Comparison of ENCODE assay signal across 8 mouse cellular contexts in the genomic region with DNA sequence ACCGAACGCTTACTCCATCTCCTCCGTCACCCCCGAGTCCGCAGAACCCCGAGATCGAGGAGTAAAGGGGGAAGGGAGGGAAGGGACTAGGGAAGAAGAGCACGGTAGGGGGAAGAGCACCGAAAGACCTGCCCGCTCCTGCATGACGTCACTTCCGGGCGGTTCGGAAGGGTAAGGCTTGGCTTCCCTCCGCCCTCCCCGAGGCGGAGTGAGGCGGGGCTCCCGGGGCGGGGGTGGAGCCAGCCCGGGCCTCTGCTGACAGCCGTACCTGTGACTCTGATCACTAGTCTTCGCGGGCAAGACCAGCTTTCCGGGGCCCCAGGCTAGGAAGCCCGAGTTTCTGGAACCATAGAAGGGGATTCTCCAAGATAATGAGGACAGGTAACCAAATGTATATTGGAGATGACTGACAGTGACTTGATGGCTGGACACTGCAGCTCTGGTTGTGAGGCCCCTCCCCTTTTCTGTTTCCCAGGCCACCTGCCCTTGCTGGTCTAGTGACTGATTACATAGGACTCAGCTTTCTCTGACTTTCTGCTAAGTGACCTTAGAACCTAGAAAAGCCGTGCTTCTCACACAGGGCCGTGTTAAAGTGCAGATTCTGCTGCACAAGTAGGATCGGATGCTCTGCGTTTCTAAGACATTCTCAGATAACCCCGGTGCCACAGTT. TPM values are rescaled to one million over a fixed set of nuclear protein-coding genes. Genes with fewer than 3 reads are reported as not detected.
A peak's percentile ranks its signal among the peaks of the same experiment; 100 is the strongest.
DNase-seq lines count a peak whose midpoint lies in the region; ATAC-seq and TF ChIP-seq lines count a peak whose summit lies in the region.

A gene (minus strand): TSS at position 147 of the 670 bp plus-strand sequence.

- 4% methylated on average over 31 of the region's 31 CpGs for WGBS in cerebellum, adult 2 months
- WGBS in lung, embryonic 16.5 days: 2% methylated on average over 29 of the region's 31 CpGs

- H3K79me2 ChIP-seq in MEL (ENCODE audit: control insufficient read depth, insufficient read depth, low read length, poor library complexity): peaks cover 35% of the 10 kb centered on the region

- TF ChIP-seq CTCF in MEL (IDR thresholded peaks at IDR 0.05 in 2 of 3, conservative IDR thresholded peaks at IDR 0.05 in 1 of 3; ENCODE audit: control insufficient read depth in 1 of 3, insufficient read depth in 1 of 3, low read depth in 2 of 3, low read length in 3 of 3, poor library complexity in 1 of 3, severe bottlenecking in 1 of 3): no peak
- no peak for TF ChIP-seq CTCF in cerebellum, adult 2 months (IDR thresholded peaks at IDR 0.05; ENCODE audit: borderline replicate concordance, insufficient read depth, low read depth, low read length)

- H3K36me3 ChIP-seq in MEL (ENCODE audit: control insufficient read depth in 1 of 2, insufficient read depth in 2 of 2, low read length in 2 of 2): peaks cover 0 to 30% of the 10 kb centered on the region in 2 experiments; a peak in 2 of 4 replicates
- no peaks in the 10 kb centered on the region for H3K36me3 ChIP-seq in lung, embryonic 16.5 days (ENCODE audit: control insufficient read depth, insufficient read depth, low read length)

- TF ChIP-seq RAD21 in MEL (IDR thresholded peaks at IDR 0.05; ENCODE audit: low read depth, low read length): no peak

- peak within 1 kb of the TSS; percentile 86 to 95 for H3K4me3 ChIP-seq in MEL (ENCODE audit: control insufficient read depth in 1 of 2, insufficient read depth in 1 of 2, low read depth in 2 of 2, low read length in 2 of 2)
- peak within 1 kb of the TSS; percentile 97 for H3K4me3 ChIP-seq in cerebellum, adult 2 months (replicated peaks; ENCODE audit: insufficient read depth, low read depth, low read length)
- peak within 1 kb of the TSS; percentile 72 for H3K4me3 ChIP-seq in lung, embryonic 16.5 days (ENCODE audit: low read length)

- no peak for TF ChIP-seq EP300 in MEL (IDR thresholded peaks at IDR 0.05; ENCODE audit: low read depth in 1 of 2, low read length in 2 of 2)

- H3K4me1 ChIP-seq in MEL (ENCODE audit: control insufficient read depth in 1 of 2, insufficient read depth in 2 of 2, low read length in 2 of 2): peaks cover 24 to 35% of the 10 kb centered on the region in 2 experiments
- H3K4me1 ChIP-seq in cerebellum, adult 2 months (ENCODE audit: control insufficient read depth, insufficient read depth, low read length): peaks cover 7% of the 10 kb centered on the region
- H3K4me1 ChIP-seq in lung, embryonic 16.5 days (replicated peaks; ENCODE audit: control insufficient read depth, insufficient read depth, low read length): peaks cover 3% of the 10 kb centered on the region

- H3K27ac ChIP-seq in MEL (ENCODE audit: control insufficient read depth, low read depth, low read length): peak within 1 kb of the TSS; percentile 40
- peak within 1 kb of the TSS; percentile 92 for H3K27ac ChIP-seq in cerebellum, adult 2 months (ENCODE audit: insufficient read depth, low read length)
- peak within 1 kb of the TSS; percentile 57; the same call in 1 of the 2 replicates for H3K27ac ChIP-seq in lung, embryonic 16.5 days (ENCODE audit: low read length)

- no peaks in the 10 kb centered on the region for H3K27me3 ChIP-seq in MEL (ENCODE audit: control insufficient read depth in 1 of 2, insufficient read depth in 2 of 2, low read length in 2 of 2)
- no peaks in the 10 kb centered on the region for H3K27me3 ChIP-seq in cerebellum, adult 2 months (ENCODE audit: control insufficient read depth, insufficient read depth, low read length)
- H3K27me3 ChIP-seq in lung, embryonic 16.5 days (ENCODE audit: control insufficient read depth, insufficient read depth, low read depth, low read length): no peaks in the 10 kb centered on the region

- DNase-seq in MEL (ENCODE audit: low read depth, low spot score): peak; percentile 93
- peak; percentile 96 to 97 for DNase-seq in cerebellum, adult 2 months
- peak; percentile 88 for DNase-seq in forelimb bud, embryonic 11.5 days (ENCODE audit: low read depth, low spot score)
- DNase-seq in layer of hippocampus, adult 9-10 months (ENCODE audit: low spot score): peak; percentile 75
- DNase-seq in ovary, postnatal 10 days (ENCODE audit: low spot score): peak; percentile 78
- DNase-seq in thymus, postnatal 10 days (ENCODE audit: low spot score in 2 of 2): peak; percentile 92 to 97

- peak within 1 kb of the TSS; percentile 88 for H3K9ac ChIP-seq in MEL (ENCODE audit: control insufficient read depth, low read depth, low read length, poor library complexity, severe bottlenecking)
- peak within 1 kb of the TSS; percentile 87 for H3K9ac ChIP-seq in lung, embryonic 16.5 days (ENCODE audit: low read length)

- peak within 1 kb of the TSS; percentile 86 for H3K4me2 ChIP-seq in lung, embryonic 16.5 days (ENCODE audit: low read depth, low read length)

- peak; percentile 95 to 96 for ATAC-seq in hematopoietic stem cell, adult 5-6 weeks (replicated peaks in 1 of 2; ENCODE audit: insufficient read depth in 1 of 2, low FRiP score in 2 of 2, low TSS enrichment in 1 of 2, low read depth in 1 of 2, poor library complexity in 2 of 2, severe bottlenecking in 2 of 2)
- peak; percentile 99 for ATAC-seq in lung, embryonic 16.5 days (ENCODE audit: low read depth)

- no peaks in the 10 kb centered on the region for H3K9me3 ChIP-seq in MEL (replicated peaks; ENCODE audit: insufficient read depth, low read length)
- H3K9me3 ChIP-seq in lung, embryonic 16.5 days (ENCODE audit: control insufficient read depth, low read length): no peaks in the 10 kb centered on the region

- peak; percentile 44 to 69; a peak in 1 of 4 replicates for TF ChIP-seq POLR2A in MEL (IDR thresholded peaks at IDR 0.05; ENCODE audit: control insufficient read depth in 1 of 2, insufficient read depth in 1 of 2, low read depth in 1 of 2, low read length in 2 of 2, poor library complexity in 1 of 2)
- peak; percentile 81; the same call in 1 of the 2 replicates for TF ChIP-seq POLR2A in cerebellum, adult 2 months (IDR thresholded peaks at IDR 0.05; ENCODE audit: borderline replicate concordance, insufficient read depth, low read length)

TF ChIP-seq in MEL, 35 proteins besides CTCF, POLR2A, EP300 and RAD21 (continues in another document):
- no peak for TF ChIP-seq GABPA (IDR thresholded peaks at IDR 0.05; ENCODE audit: low read depth, low read length)
- TF ChIP-seq MAFK (IDR thresholded peaks at IDR 0.05; ENCODE audit: borderline replicate concordance, low read depth, low read length): no peak
- no peak for TF ChIP-seq ZC3H11A (IDR thresholded peaks at IDR 0.05; ENCODE audit: low read depth, low read length)
- no peak for TF ChIP-seq MYB (IDR thresholded peaks at IDR 0.05; ENCODE audit: low read depth, low read length)
- no peak for TF ChIP-seq ZMIZ1 (IDR thresholded peaks at IDR 0.05; ENCODE audit: low read depth, low read length)
- TF ChIP-seq USF1 (IDR thresholded peaks at IDR 0.05; ENCODE audit: low read depth, low read length): no peak
- no peak for TF ChIP-seq SMC3 (IDR thresholded peaks at IDR 0.05; ENCODE audit: low read depth, low read length)
- no peak for TF ChIP-seq MEF2A (IDR thresholded peaks at IDR 0.05; ENCODE audit: extremely low read depth, insufficient replicate concordance, low read depth, low read length, poor library complexity, severe bottlenecking)
- peak; percentile 59; the same call in 1 of the 2 replicates for TF ChIP-seq MAZ (IDR thresholded peaks at IDR 0.05; ENCODE audit: low read depth, low read length)
- no peak for TF ChIP-seq RCOR1 (IDR thresholded peaks at IDR 0.05; ENCODE audit: low read depth, low read length)
- TF ChIP-seq GATA1 (IDR thresholded peaks at IDR 0.05; ENCODE audit: low read depth, low read length): no peak
- TF ChIP-seq UBTF (IDR thresholded peaks at IDR 0.05; ENCODE audit: borderline replicate concordance, insufficient read depth, low read depth, low read length): no peak
- no peak for TF ChIP-seq CHD2 (IDR thresholded peaks at IDR 0.05; ENCODE audit: low read length)
- no peak for TF ChIP-seq POLR2AphosphoS5 (IDR thresholded peaks at IDR 0.05; ENCODE audit: borderline replicate concordance, low read depth, low read length)
- TF ChIP-seq NELFE (IDR thresholded peaks at IDR 0.05; ENCODE audit: low read depth, low read length): peak; percentile 64
- TF ChIP-seq HCFC1 (IDR thresholded peaks at IDR 0.05; ENCODE audit: low read depth, low read length): peak; percentile 70
- no peak for TF ChIP-seq E2F4 (IDR thresholded peaks at IDR 0.05; ENCODE audit: borderline replicate concordance, low read depth, low read length)
- no peak for TF ChIP-seq JUND (IDR thresholded peaks at IDR 0.05; ENCODE audit: low read depth, low read length)
- no peak for TF ChIP-seq ZKSCAN1 (IDR thresholded peaks at IDR 0.05; ENCODE audit: low read depth, low read length)
- peak; percentile 56 for TF ChIP-seq SIN3A (IDR thresholded peaks at IDR 0.05; ENCODE audit: low read length)
- TF ChIP-seq BHLHE40 (IDR thresholded peaks at IDR 0.05; ENCODE audit: borderline replicate concordance, low read depth, low read length): no peak
- no peak for TF ChIP-seq TAL1 (IDR thresholded peaks at IDR 0.05; ENCODE audit: low read length)
- 0 out of 2 replicates have a peak, but pooled peaks have one; percentile 12 for TF ChIP-seq TBP (IDR thresholded peaks at IDR 0.05; ENCODE audit: low read depth, low read length)
- no peak for TF ChIP-seq KAT2A (conservative IDR thresholded peaks at IDR 0.05; ENCODE audit: low read depth, low read length)
- TF ChIP-seq MYC (IDR thresholded peaks at IDR 0.05; ENCODE audit: low read depth, low read length): no peak
- TF ChIP-seq CHD1 (IDR thresholded peaks at IDR 0.05; ENCODE audit: low read depth, low read length): no peak
- TF ChIP-seq ZNF384 (IDR thresholded peaks at IDR 0.05; ENCODE audit: low read depth, low read length): no peak
- peak; percentile 71 for TF ChIP-seq ELF1 (IDR thresholded peaks at IDR 0.05; ENCODE audit: low read depth, low read length)
- no peak for TF ChIP-seq USF2 (IDR thresholded peaks at IDR 0.05; ENCODE audit: borderline replicate concordance in 1 of 2, insufficient read depth in 1 of 2, low read depth in 1 of 2, low read length in 2 of 2)
- no peak for TF ChIP-seq ETS1 (IDR thresholded peaks at IDR 0.05; ENCODE audit: low read depth, low read length)
- TF ChIP-seq MXI1 (IDR thresholded peaks at IDR 0.05; ENCODE audit: low read depth, low read length): peak; percentile 38; the same call in 1 of the 2 replicates
- no peak; the same call in 1 of the 2 replicates for TF ChIP-seq TCF12 (IDR thresholded peaks at IDR 0.05; ENCODE audit: low read depth, low read length)

RNA-seq across cellular contexts. Expression of the gene that starts here (rescaled TPM):
- total RNA-seq in MEL (2012; rRNA removed): 19.8 and 21.8 TPM in 2 replicates
- polyA plus RNA-seq in MEL (2012; ENCODE audit: insufficient read depth in 1 of 2, insufficient read length in 2 of 2, low read depth in 1 of 2, low replicate concordance in 2 of 2, missing spikeins in 1 of 2): 10 to 100 TPM in 1 of 2 experiments, not detected in 1; 27.9 TPM
- polyA plus RNA-seq in cerebellum, adult 2 months (2012; rRNA removed): 29.7 and 31.5 TPM in 2 replicates
- total RNA-seq in hematopoietic stem cell, adult 5-6 weeks (2017): 36.1 and 37.8 TPM in 2 replicates
- polyA plus RNA-seq in lung, embryonic 16.5 days (2015; fragmentation: Nextera tagmentation; extraction: Ambion mirVana): 7.5 and 7.7 TPM in 2 replicates

Comparison
In these comparisons a context has a peak if more than half of its experiments do, and no peak if none do; other contexts are left out.
1. Peak in every context shown above with its lines: DNase-seq, ATAC-seq, H3K4me3 ChIP-seq and H3K27ac ChIP-seq.
2. H3K27ac ChIP-seq: peak in every context shown above with its lines; median percentile 92 in cerebellum, adult 2 months; 57 in lung, embryonic 16.5 days; 40 in MEL.